Mouse (Mus musculus) T-cell, adult 2 months (primary cell): Measurements from ENCODE around the gene Nell1.

ENCODE experiments used
- DNase-seq: peaks from one replicate; pipeline ENCODE4 v3.0.0; 2022; ENCODE audit warnings: low spot score

Gene Nell1

GRCm38 (mm10) chr7:50870181-50870580 is 895.5 kb downstream of the Nell1 start:
- no peak for DNase-seq

DNA sequence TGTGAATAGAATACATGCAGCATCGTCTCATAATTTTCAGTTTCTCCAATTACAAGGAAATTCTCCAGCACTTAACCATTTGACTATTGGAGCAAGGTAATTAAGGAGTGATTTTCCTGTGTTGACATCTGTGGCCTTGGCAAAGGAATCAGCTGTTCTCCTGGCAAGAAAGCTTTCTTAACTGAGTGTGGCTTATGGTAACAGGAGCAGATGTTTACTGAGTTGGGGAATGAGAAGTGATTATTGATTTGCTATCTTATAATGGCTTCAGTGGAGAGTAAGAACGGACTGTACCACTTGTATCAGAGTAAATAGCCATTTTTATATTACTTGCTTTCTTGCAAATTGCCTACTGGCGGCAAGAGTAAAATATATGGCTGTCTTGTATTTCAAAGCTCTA is 913.0 kb downstream of the Nell1 start:
- no peak for DNase-seq

DNA sequence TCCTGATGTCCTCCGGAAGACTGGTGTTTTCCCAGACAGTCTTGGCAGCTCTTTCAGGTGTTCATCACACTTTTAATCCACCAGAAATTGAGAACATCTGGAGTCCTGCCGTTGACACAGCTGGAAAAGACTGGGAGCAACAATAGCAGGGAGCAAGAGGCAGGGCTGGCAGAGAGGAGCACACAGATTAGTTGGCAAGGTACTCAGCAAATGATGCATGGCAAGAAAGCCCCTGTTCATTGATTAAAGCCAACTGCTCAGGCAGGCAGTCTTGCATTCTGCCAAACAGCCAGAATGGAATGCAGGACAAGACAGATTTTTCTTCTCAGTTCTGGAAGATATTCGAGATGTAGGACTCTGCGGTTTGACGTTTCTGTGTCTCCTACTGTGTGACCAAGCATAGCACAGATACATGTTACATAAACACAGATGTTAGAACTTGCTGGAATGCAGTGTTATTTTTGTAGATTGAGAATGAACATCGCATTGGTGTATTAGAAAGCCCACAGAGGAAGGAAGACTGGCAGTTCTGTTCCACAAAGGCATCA is 925.0 kb downstream of the Nell1 start:
- DNase-seq: no peak
